Mouse (Mus musculus) right cerebral cortex, postnatal 4 days (tissue): ENCODE results near the gene Iars2.
"Not testable (repeated sequence)": the region's sequence is repeated elsewhere in the genome, so short reads cannot be mapped to it uniquely, and the experiment has no call there.

Experiments used
- DNase-seq: peaks from one replicate; pipeline ENCODE4 v3.0.0-alpha.2; 2022

Gene Iars2

GRCm38 (mm10) chr1:185331364-185331763, 2.2 kb upstream of the Iars2 start:
- DNase-seq = no peak

- no peak for DNase-seq
Observed at GRCm38 (mm10) chr1:185329851-185330250, 655 bp upstream of the Iars2 start.

- not testable (repeated sequence) for DNase-seq
Observed at GRCm38 (mm10) chr1:185327754-185328345, 1.3 kb downstream of the Iars2 start.

- DNase-seq = no peak
Observed at GRCm38 (mm10) chr1:185315846-185316568, 13.2 kb downstream of the Iars2 start.

GRCm38 (mm10) chr1:185314546-185314945, 14.7 kb downstream of the Iars2 start:
- DNase-seq = no peak

- DNase-seq = no peak
Observed at GRCm38 (mm10) chr1:185311949-185312348, 17.2 kb downstream of the Iars2 start.

- DNase-seq = no peak
Observed at GRCm38 (mm10) chr1:185308908-185309307, 20.3 kb downstream of the Iars2 start.

- DNase-seq = no peak
Observed at GRCm38 (mm10) chr1:185308334-185308733, 20.9 kb downstream of the Iars2 start.

GRCm38 (mm10) chr1:185307645-185308044, 21.6 kb downstream of the Iars2 start:
- DNase-seq = no peak

- no peak for DNase-seq
Observed at GRCm38 (mm10) chr1:185306836-185307235, 22.4 kb downstream of the Iars2 start.

GRCm38 (mm10) chr1:185302816-185303215, 26.4 kb downstream of the Iars2 start:
- no peak for DNase-seq

GRCm38 (mm10) chr1:185298496-185298895, 30.7 kb downstream of the Iars2 start:
- no peak for DNase-seq

GRCm38 (mm10) chr1:185296850-185297249, 32.3 kb downstream of the Iars2 start:
- no peak for DNase-seq

GRCm38 (mm10) chr1:185292646-185293360, 36.4 kb downstream of the Iars2 start:
- no peak for DNase-seq

GRCm38 (mm10) chr1:185291336-185291735, 37.9 kb downstream of the Iars2 start:
- DNase-seq = no peak

- DNase-seq = no peak
Observed at GRCm38 (mm10) chr1:185289231-185289630, 40.0 kb downstream of the Iars2 start.

- no peak for DNase-seq
Observed at GRCm38 (mm10) chr1:185287066-185287465, 42.1 kb downstream of the Iars2 start.

GRCm38 (mm10) chr1:185285171-185285570, 44.0 kb downstream of the Iars2 start:
- peak; percentile 64 for DNase-seq

GRCm38 (mm10) chr1:185284740-185285139, 44.5 kb downstream of the Iars2 start:
- DNase-seq = peak; percentile 32

GRCm38 (mm10) chr1:185283247-185283646, 45.9 kb downstream of the Iars2 start:
- no peak for DNase-seq

GRCm38 (mm10) chr1:185282846-185283245, 46.4 kb downstream of the Iars2 start:
- no peak for DNase-seq

GRCm38 (mm10) chr1:185280616-185281015, 48.6 kb downstream of the Iars2 start:
- DNase-seq = no peak

GRCm38 (mm10) chr1:185279288-185279687, 49.9 kb downstream of the Iars2 start:
- no peak for DNase-seq

GRCm38 (mm10) chr1:185277022-185277421, 52.2 kb downstream of the Iars2 start:
- DNase-seq = no peak
